Mouse (Mus musculus) macrophage (primary cell): ENCODE data around the gene Dock2. TPM values are rescaled to one million over a fixed set of nuclear protein-coding genes. Genes with fewer than 3 reads are reported as not detected.

Experiments used
- H3K27ac ChIP-seq: fragments of 350-480 bp; formaldehyde crosslinking; 2 replicates; pipeline ENCODE4 v1.9.0; 2021
- H3K36me3 ChIP-seq: fragments of 350-480 bp; formaldehyde crosslinking; 2 replicates; pipeline ENCODE4 v1.9.0; 2021; ENCODE audit errors: inconsistent target
- H3K4me3 ChIP-seq: fragments of 350-480 bp; formaldehyde crosslinking; 2 replicates; pipeline ENCODE4 v1.9.0; 2021; ENCODE audit errors: inconsistent target
- H3K79me2 ChIP-seq: fragments of 350-480 bp; formaldehyde crosslinking; 2 replicates; pipeline ENCODE4 v1.9.0; 2021; ENCODE audit errors: inconsistent target
- WGBS: methylation state at CpG from one replicate; pipeline ENCODE4 v1.1.7; 2026; ENCODE audit warnings: inconsistent platforms; ENCODE audit not compliant: missing documents; 5-methylcytosine and 5-hydroxymethylcytosine counted together
- polyA plus RNA-seq: library from polyadenylated mRNA; stranded (reverse); fragments of 250-400 nt; gene quantifications from 3 replicates; pipeline ENCODE4 v1.2.4, GENCODE M21; 2018; ENCODE audit warnings: inconsistent platforms

The Dock2 gene
- polyA plus RNA-seq, 1 experiment from 2014 or later, result 157 TPM

- H3K79me2 ChIP-seq, result peaks cover 18% of the 10 kb centered on the region; the same call in 1 of the 2 replicates
- peaks cover 22% of the 10 kb centered on the region; the same call in 1 of the 2 replicates for H3K36me3 ChIP-seq
- WGBS, result 83% methylated on average over 4 of the region's 4 CpGs
Observed at GRCm38 (mm10) chr11:34528006-34528405, 255.7 kb downstream of the Dock2 start.

GRCm38 (mm10) chr11:34527238-34527637 is 256.5 kb downstream of the Dock2 start:
- peaks cover 18% of the 10 kb centered on the region; the same call in 1 of the 2 replicates for H3K79me2 ChIP-seq
- 94% methylated on average over 5 of the region's 5 CpGs for WGBS
- H3K4me3 ChIP-seq, result no peak overlapping the region
- no peak overlapping the region for H3K27ac ChIP-seq
- peaks cover 27% of the 10 kb centered on the region; the same call in 1 of the 2 replicates for H3K36me3 ChIP-seq

More at GRCm38 (mm10) chr11:34528006-34528405, 255.7 kb downstream of the Dock2 start:
- no peak overlapping the region for H3K27ac ChIP-seq
- no peak overlapping the region for H3K4me3 ChIP-seq

GRCm38 (mm10) chr11:34525096-34525891 is 258.4 kb downstream of the Dock2 start:
- H3K36me3 ChIP-seq, result peaks cover 11% of the 10 kb centered on the region; the same call in 1 of the 2 replicates
- 97% methylated on average over 6 of the region's 7 CpGs for WGBS
- no peak overlapping the region for H3K27ac ChIP-seq
- peaks cover 18% of the 10 kb centered on the region; the same call in 1 of the 2 replicates for H3K79me2 ChIP-seq
- H3K4me3 ChIP-seq, result no peak overlapping the region

GRCm38 (mm10) chr11:34524586-34524985 is 259.1 kb downstream of the Dock2 start:
- peaks cover 11% of the 10 kb centered on the region; the same call in 1 of the 2 replicates for H3K36me3 ChIP-seq
- H3K4me3 ChIP-seq, result no peak overlapping the region
- peaks cover 18% of the 10 kb centered on the region; the same call in 1 of the 2 replicates for H3K79me2 ChIP-seq
- 97% methylated on average over 4 of the region's 4 CpGs for WGBS
- H3K27ac ChIP-seq, result no peak overlapping the region

GRCm38 (mm10) chr11:34518566-34518965 is 265.1 kb downstream of the Dock2 start:
- H3K4me3 ChIP-seq, result no peak overlapping the region
- 79% methylated on average over 5 of the region's 5 CpGs for WGBS
- H3K36me3 ChIP-seq, result peaks cover 28% of the 10 kb centered on the region
- H3K79me2 ChIP-seq, result no peaks in the 10 kb centered on the region; the same call in 1 of the 2 replicates
- no peak overlapping the region for H3K27ac ChIP-seq

GRCm38 (mm10) chr11:34516971-34517370 is 266.7 kb downstream of the Dock2 start:
- H3K36me3 ChIP-seq, result peaks cover 31% of the 10 kb centered on the region
- 70% methylated on average over 1 of the region's 2 CpGs for WGBS
- no peaks in the 10 kb centered on the region for H3K79me2 ChIP-seq
- no peak overlapping the region for H3K4me3 ChIP-seq
- no peak overlapping the region for H3K27ac ChIP-seq

GRCm38 (mm10) chr11:34515301-34515700 is 268.4 kb downstream of the Dock2 start:
- Histone ChIP-seq H3K36me3 (peaks cover 31% of the 10 kb centered on the region), H3K79me2 (no peaks in the 10 kb centered on the region), H3K4me3 (no peak overlapping the region), H3K27ac (no peak overlapping the region)
- WGBS, result 84% methylated on average over 4 of the region's 4 CpGs

GRCm38 (mm10) chr11:34506390-34506789 is 277.3 kb downstream of the Dock2 start:
- WGBS, result 87% methylated on average over 1 of the region's 1 CpGs
- Histone ChIP-seq H3K79me2 (no peaks in the 10 kb centered on the region), H3K27ac (no peak overlapping the region), H3K4me3 (no peak overlapping the region), H3K36me3 (peaks cover 30% of the 10 kb centered on the region)

- Histone ChIP-seq H3K36me3 (peaks cover 84% of the 10 kb centered on the region), H3K79me2 (no peaks in the 10 kb centered on the region), H3K4me3 (no peak overlapping the region), H3K27ac (no peak overlapping the region)
- 100% methylated on average over 1 of the region's 1 CpGs for WGBS
Observed at GRCm38 (mm10) chr11:34499663-34500062, 284.0 kb downstream of the Dock2 start.

- Histone ChIP-seq H3K4me3 (no peak overlapping the region), H3K27ac (no peak overlapping the region), H3K36me3 (peaks cover 56% of the 10 kb centered on the region), H3K79me2 (no peaks in the 10 kb centered on the region)
- WGBS, result 100% methylated on average over 4 of the region's 4 CpGs
Observed at GRCm38 (mm10) chr11:34494682-34495081, 289.0 kb downstream of the Dock2 start.

GRCm38 (mm10) chr11:34492986-34493385 is 290.7 kb downstream of the Dock2 start:
- Histone ChIP-seq H3K79me2 (no peaks in the 10 kb centered on the region), H3K36me3 (peaks cover 51% of the 10 kb centered on the region), H3K4me3 (no peak overlapping the region), H3K27ac (no peak overlapping the region)
- WGBS, result 85% methylated on average over 3 of the region's 3 CpGs

GRCm38 (mm10) chr11:34492223-34492622 is 291.5 kb downstream of the Dock2 start:
- Histone ChIP-seq H3K4me3 (no peak overlapping the region), H3K36me3 (peaks cover 45% of the 10 kb centered on the region), H3K79me2 (no peaks in the 10 kb centered on the region), H3K27ac (no peak overlapping the region)
- 81% methylated on average over 2 of the region's 2 CpGs for WGBS

- Histone ChIP-seq H3K36me3 (peaks cover 26% of the 10 kb centered on the region), H3K79me2 (no peaks in the 10 kb centered on the region), H3K4me3 (no peak overlapping the region), H3K27ac (no peak overlapping the region)
- 87% methylated on average over 6 of the region's 6 CpGs for WGBS
Observed at GRCm38 (mm10) chr11:34489548-34489947, 294.1 kb downstream of the Dock2 start.

- Histone ChIP-seq H3K36me3 (peaks cover 35% of the 10 kb centered on the region; the same call in 1 of the 2 replicates), H3K4me3 (no peak overlapping the region), H3K27ac (no peak overlapping the region), H3K79me2 (no peaks in the 10 kb centered on the region)
- WGBS, result 98% methylated on average over 5 of the region's 5 CpGs
Observed at GRCm38 (mm10) chr11:34479301-34479700, 304.4 kb downstream of the Dock2 start.

GRCm38 (mm10) chr11:34469792-34470191 is 313.9 kb downstream of the Dock2 start:
- no peak overlapping the region for H3K27ac ChIP-seq
- no peaks in the 10 kb centered on the region; the same call in 1 of the 2 replicates for H3K79me2 ChIP-seq
- H3K36me3 ChIP-seq, result peaks cover 23% of the 10 kb centered on the region; the same call in 1 of the 2 replicates
- WGBS, result 100% methylated on average over 2 of the region's 2 CpGs
- H3K4me3 ChIP-seq, result no peak overlapping the region
